Mouse (Mus musculus): ENCODE data around the gene Tgfbr3. TPM values are rescaled to one million over a fixed set of nuclear protein-coding genes. Genes with fewer than 3 reads are reported as not detected.

Tgfbr3 gene
- polyA plus RNA-seq, 1 experiment from 2014 or later: 4.3 TPM

DNA sequence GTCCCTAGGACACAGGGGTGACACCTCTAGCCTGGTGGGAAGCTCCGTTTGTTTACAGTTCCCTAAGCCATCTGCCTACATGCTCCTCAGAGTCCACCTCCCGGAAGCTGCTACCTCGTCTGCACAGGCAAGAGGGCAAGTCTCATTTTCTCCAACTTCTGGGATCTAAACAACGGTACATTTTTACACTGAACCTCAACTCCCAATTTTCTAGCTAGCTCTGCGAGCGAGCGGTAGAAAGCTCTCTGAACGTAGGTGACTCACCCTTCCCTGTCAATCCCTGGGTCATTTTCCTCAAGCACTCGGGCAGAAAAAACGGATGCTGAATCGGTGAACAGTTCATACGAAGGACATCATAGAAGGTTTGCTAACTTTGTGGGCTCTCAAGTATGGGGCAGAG lies 122.1 kb downstream of the Tgfbr3 start:
- no peak for ATAC-seq
- 53% methylated on average over 12 of the region's 12 CpGs for WGBS
- H3K4me2 ChIP-seq (ENCODE audit: low read length): peak overlapping the region; percentile 36
- H3K27me3 ChIP-seq (ENCODE audit: control insufficient read depth, insufficient read depth, low read depth, low read length): no peaks in the 10 kb centered on the region
- no peak overlapping the region for H3K4me3 ChIP-seq (ENCODE audit: low read depth, low read length)
- no peaks in the 10 kb centered on the region for H3K9me3 ChIP-seq (replicated peaks; ENCODE audit: control insufficient read depth, low read length, poor library complexity, severe bottlenecking)
- peak overlapping the region; percentile 22; the same call in 1 of the 2 replicates for H3K9ac ChIP-seq (ENCODE audit: low read depth, low read length)
- H3K4me1 ChIP-seq (ENCODE audit: control insufficient read depth, insufficient read depth, low read length): peaks cover 8% of the 10 kb centered on the region
- no peaks in the 10 kb centered on the region for H3K36me3 ChIP-seq (ENCODE audit: control insufficient read depth, insufficient read depth, low read length)
- H3K27ac ChIP-seq (ENCODE audit: low read length): 0 out of 2 replicates have a peak overlapping the region, but pooled peaks have one; percentile 7

DNA sequence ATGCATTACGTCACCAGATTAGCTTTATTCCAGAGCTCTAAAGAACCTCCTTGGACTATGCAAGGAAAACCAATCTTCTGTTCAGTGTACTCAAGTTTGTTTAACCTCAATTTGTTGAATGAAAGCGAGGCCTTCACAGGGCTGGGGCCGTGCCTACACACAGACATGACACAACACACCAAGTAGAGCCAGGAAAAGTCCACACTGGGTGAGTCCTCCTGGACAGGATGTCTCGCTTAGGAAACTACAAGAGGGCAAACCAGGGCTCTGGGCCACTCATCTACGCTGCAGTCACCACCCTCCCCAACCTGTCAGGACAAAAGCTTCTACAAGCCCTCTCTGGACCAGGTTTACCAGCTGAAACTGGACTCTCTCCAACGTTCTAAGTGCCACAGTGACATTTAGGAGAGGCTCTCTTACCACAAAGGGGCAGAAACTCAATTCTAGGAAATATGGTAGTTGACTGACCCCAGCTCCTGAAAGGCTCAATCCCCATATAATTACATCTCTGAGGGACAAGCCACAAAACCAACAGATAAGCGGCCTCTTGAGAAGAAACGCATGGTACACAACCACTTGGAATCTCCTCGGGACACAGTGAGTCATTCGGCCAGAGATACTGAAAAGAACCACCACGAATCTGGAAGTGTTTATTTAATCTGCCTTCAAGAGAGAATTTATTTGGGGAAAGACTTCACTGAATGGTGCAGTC lies 122.6 kb downstream of the Tgfbr3 start:
- Histone ChIP-seq H3K4me3 (ENCODE audit: low read depth, low read length) (no peak overlapping the region), H3K27me3 (ENCODE audit: control insufficient read depth, insufficient read depth, low read depth, low read length) (no peaks in the 10 kb centered on the region), H3K4me2 (ENCODE audit: low read length) (peak overlapping the region; percentile 36; the same call in 1 of the 2 replicates), H3K9me3 (replicated peaks; ENCODE audit: control insufficient read depth, low read length, poor library complexity, severe bottlenecking) (no peaks in the 10 kb centered on the region), H3K4me1 (ENCODE audit: control insufficient read depth, insufficient read depth, low read length) (peaks cover 8% of the 10 kb centered on the region), H3K36me3 (ENCODE audit: control insufficient read depth, insufficient read depth, low read length) (no peaks in the 10 kb centered on the region), H3K9ac (ENCODE audit: low read depth, low read length) (no peak overlapping the region), H3K27ac (ENCODE audit: low read length) (no peak overlapping the region)
- 70% methylated on average over 11 of the region's 11 CpGs for WGBS
- ATAC-seq: no peak

DNA sequence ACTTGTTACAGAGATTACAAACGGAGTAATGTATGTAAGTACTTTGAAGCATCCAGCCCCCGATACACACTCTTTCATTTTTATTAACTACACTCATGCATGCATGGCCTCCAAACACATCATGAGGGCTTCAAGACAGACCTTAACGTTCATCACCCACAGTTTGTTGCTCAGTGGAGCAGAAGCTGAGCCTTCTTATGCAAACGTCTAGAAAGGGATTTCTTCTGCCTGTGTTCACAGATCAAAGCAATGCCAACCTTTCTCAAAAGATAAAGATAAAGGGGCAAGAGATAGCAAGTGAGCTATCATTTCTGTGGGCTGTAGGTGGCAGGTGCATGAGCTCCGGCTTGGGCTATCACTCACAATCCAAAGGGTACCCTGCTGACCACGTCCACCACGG lies 123.7 kb downstream of the Tgfbr3 start:
- Histone ChIP-seq H3K4me2 (ENCODE audit: low read length) (no peak overlapping the region), H3K9ac (ENCODE audit: low read depth, low read length) (no peak overlapping the region), H3K4me1 (ENCODE audit: control insufficient read depth, insufficient read depth, low read length) (peaks cover 8% of the 10 kb centered on the region), H3K27ac (ENCODE audit: low read length) (no peak overlapping the region), H3K4me3 (ENCODE audit: low read depth, low read length) (no peak overlapping the region), H3K36me3 (ENCODE audit: control insufficient read depth, insufficient read depth, low read length) (no peaks in the 10 kb centered on the region), H3K27me3 (ENCODE audit: control insufficient read depth, insufficient read depth, low read depth, low read length) (no peaks in the 10 kb centered on the region), H3K9me3 (replicated peaks; ENCODE audit: control insufficient read depth, low read length, poor library complexity, severe bottlenecking) (no peaks in the 10 kb centered on the region)
- 74% methylated on average over 7 of the region's 7 CpGs for WGBS
- ATAC-seq: no peak

DNA sequence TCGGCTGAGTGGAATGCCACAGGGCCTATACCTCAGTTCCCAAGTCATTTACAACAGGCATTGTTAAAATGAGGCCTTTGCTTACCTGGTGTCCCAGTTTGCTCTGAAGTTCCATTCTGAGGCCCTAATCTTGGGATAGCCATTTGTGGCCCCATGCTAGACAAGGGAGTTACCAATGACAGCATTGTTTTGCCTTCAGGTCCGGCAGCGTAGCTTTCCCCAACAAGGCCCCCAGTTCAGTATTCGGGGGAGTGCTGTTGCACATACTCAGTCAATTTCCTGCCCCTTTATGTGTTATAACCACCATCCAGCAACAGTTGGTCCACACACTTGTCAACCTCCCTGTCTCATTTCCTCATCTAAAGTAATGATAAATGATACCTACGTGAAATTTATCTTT lies 124.2 kb downstream of the Tgfbr3 start:
- no peaks in the 10 kb centered on the region for H3K36me3 ChIP-seq (ENCODE audit: control insufficient read depth, insufficient read depth, low read length)
- no peak overlapping the region for H3K4me3 ChIP-seq (ENCODE audit: low read depth, low read length)
- no peaks in the 10 kb centered on the region for H3K9me3 ChIP-seq (replicated peaks; ENCODE audit: control insufficient read depth, low read length, poor library complexity, severe bottlenecking)
- H3K27ac ChIP-seq (ENCODE audit: low read length): no peak overlapping the region
- H3K9ac ChIP-seq (ENCODE audit: low read depth, low read length): no peak overlapping the region
- peaks cover 8% of the 10 kb centered on the region for H3K4me1 ChIP-seq (ENCODE audit: control insufficient read depth, insufficient read depth, low read length)
- H3K4me2 ChIP-seq (ENCODE audit: low read length): no peak overlapping the region
- no peaks in the 10 kb centered on the region for H3K27me3 ChIP-seq (ENCODE audit: control insufficient read depth, insufficient read depth, low read depth, low read length)
- no peak for ATAC-seq
- WGBS: 91% methylated on average over 5 of the region's 5 CpGs

DNA sequence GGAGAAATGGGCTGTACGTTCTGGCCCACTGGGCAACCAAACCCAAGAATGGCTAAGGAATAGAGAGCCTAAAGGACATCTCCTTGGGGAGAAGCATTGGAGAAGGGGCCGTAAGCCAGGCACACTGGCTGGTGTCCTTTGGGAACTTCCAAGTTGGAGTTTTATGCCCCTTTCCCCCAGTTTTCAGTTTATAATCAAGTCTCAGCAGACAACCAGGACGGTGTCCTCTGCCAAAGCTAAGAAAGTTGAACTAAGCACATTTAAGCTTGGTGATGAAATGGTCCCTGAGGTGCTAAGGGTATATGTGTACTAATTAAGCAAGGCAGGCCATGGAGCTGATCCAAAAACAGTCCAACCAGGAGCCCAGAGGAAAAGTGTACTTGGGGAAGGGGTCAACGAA lies 124.6 kb downstream of the Tgfbr3 start:
- peaks cover 8% of the 10 kb centered on the region for H3K4me1 ChIP-seq (ENCODE audit: control insufficient read depth, insufficient read depth, low read length)
- no peak for ATAC-seq
- H3K9me3 ChIP-seq (replicated peaks; ENCODE audit: control insufficient read depth, low read length, poor library complexity, severe bottlenecking): no peaks in the 10 kb centered on the region
- H3K27me3 ChIP-seq (ENCODE audit: control insufficient read depth, insufficient read depth, low read depth, low read length): no peaks in the 10 kb centered on the region
- H3K27ac ChIP-seq (ENCODE audit: low read length): no peak overlapping the region
- no peak overlapping the region for H3K4me3 ChIP-seq (ENCODE audit: low read depth, low read length)
- no peak overlapping the region for H3K9ac ChIP-seq (ENCODE audit: low read depth, low read length)
- H3K4me2 ChIP-seq (ENCODE audit: low read length): no peak overlapping the region
- WGBS: 88% methylated on average over 4 of the region's 4 CpGs
- no peaks in the 10 kb centered on the region for H3K36me3 ChIP-seq (ENCODE audit: control insufficient read depth, insufficient read depth, low read length)

DNA sequence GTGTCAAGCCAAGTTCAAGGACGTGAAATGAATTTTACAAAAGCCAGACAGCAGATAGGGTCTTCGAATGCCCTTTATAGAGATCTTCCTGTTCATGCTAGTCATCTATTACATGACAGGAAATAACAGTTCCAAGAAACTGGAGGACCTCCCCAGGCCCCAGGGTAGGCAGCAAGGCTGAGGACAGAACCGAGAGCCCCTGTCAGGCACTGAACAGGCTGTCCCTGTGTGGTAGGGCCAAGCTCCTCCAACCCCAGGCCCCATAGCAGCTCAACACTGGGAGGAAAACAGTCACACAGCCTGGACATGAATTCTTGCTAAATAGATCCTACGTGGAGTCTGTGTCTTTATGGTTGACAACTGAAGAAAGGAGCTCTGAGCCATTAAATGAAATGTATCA lies 125.3 kb downstream of the Tgfbr3 start:
- no peak for ATAC-seq
- Histone ChIP-seq H3K4me2 (ENCODE audit: low read length) (no peak overlapping the region), H3K27ac (ENCODE audit: low read length) (no peak overlapping the region), H3K9ac (ENCODE audit: low read depth, low read length) (no peak overlapping the region), H3K9me3 (replicated peaks; ENCODE audit: control insufficient read depth, low read length, poor library complexity, severe bottlenecking) (no peaks in the 10 kb centered on the region), H3K4me1 (ENCODE audit: control insufficient read depth, insufficient read depth, low read length) (peaks cover 10% of the 10 kb centered on the region), H3K36me3 (ENCODE audit: control insufficient read depth, insufficient read depth, low read length) (no peaks in the 10 kb centered on the region), H3K27me3 (ENCODE audit: control insufficient read depth, insufficient read depth, low read depth, low read length) (no peaks in the 10 kb centered on the region), H3K4me3 (ENCODE audit: low read depth, low read length) (no peak overlapping the region)
- 91% methylated on average over 4 of the region's 4 CpGs for WGBS

DNA sequence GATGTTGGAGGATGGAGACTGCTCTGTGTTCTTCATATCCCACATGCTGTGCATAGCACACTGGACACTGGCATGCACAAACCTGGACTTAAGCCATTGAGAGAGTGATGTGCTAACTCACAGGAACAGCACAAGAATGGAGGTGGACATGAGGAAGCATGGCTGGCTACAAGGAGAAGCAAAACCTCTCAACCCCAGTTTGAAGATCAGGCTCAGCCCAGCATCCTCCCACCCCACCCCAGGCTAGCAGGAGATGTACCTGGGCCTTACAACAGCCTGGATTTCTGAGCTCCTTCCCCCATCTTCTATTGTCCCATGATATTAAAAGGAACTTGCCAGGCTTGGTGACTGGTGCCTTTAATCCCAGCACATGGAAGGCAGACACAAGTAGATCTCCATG lies 126.1 kb downstream of the Tgfbr3 start:
- no peak overlapping the region for H3K4me3 ChIP-seq (ENCODE audit: low read depth, low read length)
- no peaks in the 10 kb centered on the region for H3K36me3 ChIP-seq (ENCODE audit: control insufficient read depth, insufficient read depth, low read length)
- no peak overlapping the region for H3K27ac ChIP-seq (ENCODE audit: low read length)
- H3K27me3 ChIP-seq (ENCODE audit: control insufficient read depth, insufficient read depth, low read depth, low read length): no peaks in the 10 kb centered on the region
- no peak overlapping the region for H3K9ac ChIP-seq (ENCODE audit: low read depth, low read length)
- no peak for ATAC-seq
- no peaks in the 10 kb centered on the region for H3K9me3 ChIP-seq (replicated peaks; ENCODE audit: control insufficient read depth, low read length, poor library complexity, severe bottlenecking)
- peaks cover 16% of the 10 kb centered on the region for H3K4me1 ChIP-seq (ENCODE audit: control insufficient read depth, insufficient read depth, low read length)
- no peak overlapping the region for H3K4me2 ChIP-seq (ENCODE audit: low read length)

DNA sequence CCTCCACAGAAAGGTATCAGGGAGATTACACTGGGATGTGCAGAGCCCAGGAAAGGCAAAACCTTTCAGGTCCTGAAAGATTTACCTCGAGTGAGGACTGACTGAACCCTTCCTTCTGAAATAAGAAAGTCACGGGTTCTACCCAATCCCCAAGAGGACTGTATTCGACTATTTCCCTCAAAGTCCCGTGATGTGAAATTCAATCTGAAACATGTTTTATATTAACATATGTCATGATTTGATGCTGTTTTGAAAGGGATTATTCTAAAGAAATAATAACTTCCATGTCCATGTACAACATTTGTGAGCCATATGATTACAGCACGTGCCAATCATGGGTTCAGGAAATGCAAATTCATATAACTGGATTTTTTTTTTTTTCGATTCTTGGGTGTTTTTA lies 126.6 kb downstream of the Tgfbr3 start:
- Histone ChIP-seq H3K27ac (ENCODE audit: low read length) (no peak overlapping the region), H3K4me3 (ENCODE audit: low read depth, low read length) (no peak overlapping the region), H3K9ac (ENCODE audit: low read depth, low read length) (no peak overlapping the region), H3K9me3 (replicated peaks; ENCODE audit: control insufficient read depth, low read length, poor library complexity, severe bottlenecking) (no peaks in the 10 kb centered on the region), H3K4me2 (ENCODE audit: low read length) (no peak overlapping the region), H3K4me1 (ENCODE audit: control insufficient read depth, insufficient read depth, low read length) (peaks cover 12% of the 10 kb centered on the region), H3K27me3 (ENCODE audit: control insufficient read depth, insufficient read depth, low read depth, low read length) (no peaks in the 10 kb centered on the region), H3K36me3 (ENCODE audit: control insufficient read depth, insufficient read depth, low read length) (no peaks in the 10 kb centered on the region)
- 81% methylated on average over 6 of the region's 6 CpGs for WGBS
- ATAC-seq: no peak

DNA sequence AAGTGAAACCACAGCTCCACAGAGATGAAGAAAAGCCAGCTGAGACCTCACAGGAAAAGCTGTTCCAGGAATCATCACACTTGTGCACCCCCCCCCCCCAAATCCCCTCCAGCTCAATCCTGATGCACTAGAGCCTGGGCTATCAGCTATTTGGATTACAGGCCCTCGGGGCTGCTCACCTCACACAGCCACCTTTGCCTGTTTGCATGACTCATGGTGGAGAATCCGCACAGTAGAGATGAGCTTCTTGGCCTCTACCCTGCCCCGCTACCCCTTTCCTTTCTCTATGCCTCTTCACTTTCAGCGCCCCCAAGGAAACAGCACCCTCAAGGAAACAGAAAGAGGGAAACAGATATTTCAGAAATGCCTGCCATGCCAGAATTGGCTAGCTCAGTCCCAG lies 127.1 kb downstream of the Tgfbr3 start:
- no peak for ATAC-seq
- Histone ChIP-seq H3K27ac (ENCODE audit: low read length) (no peak overlapping the region), H3K36me3 (ENCODE audit: control insufficient read depth, insufficient read depth, low read length) (no peaks in the 10 kb centered on the region), H3K4me2 (ENCODE audit: low read length) (no peak overlapping the region), H3K4me1 (ENCODE audit: control insufficient read depth, insufficient read depth, low read length) (peaks cover 8% of the 10 kb centered on the region), H3K9ac (ENCODE audit: low read depth, low read length) (no peak overlapping the region), H3K27me3 (ENCODE audit: control insufficient read depth, insufficient read depth, low read depth, low read length) (no peaks in the 10 kb centered on the region), H3K9me3 (replicated peaks; ENCODE audit: control insufficient read depth, low read length, poor library complexity, severe bottlenecking) (no peaks in the 10 kb centered on the region), H3K4me3 (ENCODE audit: low read depth, low read length) (no peak overlapping the region)
- 88% methylated on average over 4 of the region's 4 CpGs for WGBS

Measured in midbrain, embryonic 16.5 days (tissue).